9 mouse cellular contexts compared by ENCODE assay signal in the genomic region with DNA sequence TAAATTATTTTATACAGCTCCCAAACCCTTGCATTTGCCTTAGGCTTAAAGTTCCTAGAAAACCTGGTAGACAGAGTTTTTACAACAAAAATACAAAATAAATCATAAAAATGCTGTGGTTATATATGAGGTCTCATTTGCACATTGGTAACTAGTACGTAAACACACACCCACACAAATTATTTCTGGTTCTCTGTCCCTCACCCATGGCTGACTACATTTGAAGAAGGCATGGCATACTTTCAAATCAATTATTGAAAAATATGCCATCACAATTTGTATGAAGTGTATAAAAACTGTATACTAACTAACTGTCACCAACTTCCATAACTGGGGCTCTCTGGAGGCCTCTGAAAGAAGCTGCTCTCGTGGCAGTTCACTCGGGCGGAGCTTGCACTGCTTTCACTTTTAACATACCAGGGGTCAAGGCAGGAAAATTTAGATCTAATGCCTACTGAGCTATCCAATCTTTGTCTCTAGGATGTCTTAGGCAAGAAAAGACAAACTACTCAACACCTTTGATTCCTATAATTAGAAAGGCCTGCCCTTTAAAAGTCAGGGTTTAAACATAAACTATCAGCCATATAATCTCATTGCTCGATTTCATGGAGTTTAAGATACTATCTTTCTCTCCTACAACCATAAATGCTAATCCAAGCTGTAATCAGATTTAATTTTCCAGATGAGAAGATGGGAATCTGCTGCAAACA.
DNase-seq lines count a peak whose midpoint lies in the region; ATAC-seq and TF ChIP-seq lines count a peak whose summit lies in the region.
"Had no signal": no experiment of that assay in that cellular context is flagged by ENCODE, and none has a peak within 500 bp of the region (broad histone marks: within the 10 kb centered on the region; RNA-seq: fewer than 3 reads in every experiment).

No protein-coding gene starts in this region.

- WGBS in kidney, embryonic 14.5 days, result 74% methylated on average over 5 of the region's 5 CpGs
- 65% methylated on average over 5 of the region's 5 CpGs for WGBS in heart, embryonic 16.5 days

- peak; percentile 21 for DNase-seq in kidney, adult 18-20 months
- DNase-seq in G1E (ENCODE audit: low spot score), result no peak
- no peak for DNase-seq in cerebellum, adult 11 months
- DNase-seq in layer of hippocampus, adult 18-20 months (ENCODE audit: low spot score in 2 of 2), result no peak
- DNase-seq in frontal cortex, postnatal 25 days (ENCODE audit: low spot score in 2 of 2), result no peak
- DNase-seq: embryo, embryonic 11 days had no signal

- H3K4me2 ChIP-seq in kidney, embryonic 14.5 days (replicated peaks; ENCODE audit: low read depth, low read length), result no peak overlapping the region
- H3K4me2 ChIP-seq in heart, embryonic 16.5 days (ENCODE audit: low read depth, low read length), result peak overlapping the region; percentile 52

- no peaks in the 10 kb centered on the region for H3K4me1 ChIP-seq in kidney, embryonic 14.5 days (ENCODE audit: control insufficient read depth, insufficient read depth, low read length)
- H3K4me1 ChIP-seq in G1E (ENCODE audit: insufficient read depth, low read depth, low read length), result peaks cover 49% of the 10 kb centered on the region
- no peaks in the 10 kb centered on the region for H3K4me1 ChIP-seq in heart, embryonic 16.5 days (ENCODE audit: control insufficient read depth, insufficient read depth, low read length)

- no peak for ATAC-seq in kidney, embryonic 14.5 days (ENCODE audit: low FRiP score, low TSS enrichment)
- no peak for ATAC-seq in G1E (ENCODE audit: extremely low read depth, insufficient number of reproducible peaks, low FRiP score, poor library complexity, severe bottlenecking)
- no peak for ATAC-seq in heart, embryonic 16.5 days (replicated peaks; ENCODE audit: extremely low read depth, insufficient read depth, low FRiP score)
- peak; percentile 51; the same call in 1 of the 2 replicates for ATAC-seq in megakaryocyte, adult 5-6 weeks (ENCODE audit: poor library complexity, severe bottlenecking)

- TF ChIP-seq CTCF in G1E (IDR thresholded peaks at IDR 0.05; ENCODE audit: low read depth, low read length), result no peak

- H3K27me3 ChIP-seq in kidney, embryonic 14.5 days (ENCODE audit: control insufficient read depth, insufficient read depth, low read length), result no peaks in the 10 kb centered on the region
- H3K27me3 ChIP-seq in G1E (ENCODE audit: insufficient read depth, low read length), result no peaks in the 10 kb centered on the region
- no peaks in the 10 kb centered on the region for H3K27me3 ChIP-seq in heart, embryonic 16.5 days (ENCODE audit: control insufficient read depth, insufficient read depth, low read length)

- H3K36me3 ChIP-seq in kidney, embryonic 14.5 days (ENCODE audit: control insufficient read depth, insufficient read depth, low read length), result no peaks in the 10 kb centered on the region
- no peaks in the 10 kb centered on the region for H3K36me3 ChIP-seq in G1E (replicated peaks)
- no peaks in the 10 kb centered on the region for H3K36me3 ChIP-seq in heart, embryonic 16.5 days (ENCODE audit: control insufficient read depth, insufficient read depth)

- H3K27ac ChIP-seq in kidney, embryonic 14.5 days (ENCODE audit: low read depth, low read length), result no peak overlapping the region
- H3K27ac ChIP-seq in heart, embryonic 16.5 days (ENCODE audit: low read length), result no peak overlapping the region

- no peak overlapping the region for H3K4me3 ChIP-seq in kidney, embryonic 14.5 days (ENCODE audit: low read length)
- H3K4me3 ChIP-seq in G1E (ENCODE audit: low read depth, low read length), result peak overlapping the region; percentile 20; the same call in 1 of the 2 replicates
- peak overlapping the region; percentile 7; the same call in 1 of the 2 replicates for H3K4me3 ChIP-seq in heart, embryonic 16.5 days (ENCODE audit: low read length)

- H3K9me3 ChIP-seq in kidney, embryonic 14.5 days (ENCODE audit: control insufficient read depth, low read length), result no peaks in the 10 kb centered on the region
- H3K9me3 ChIP-seq in G1E (replicated peaks), result no peaks in the 10 kb centered on the region
- H3K9me3 ChIP-seq in heart, embryonic 16.5 days (replicated peaks; ENCODE audit: control insufficient read depth, low read length), result no peaks in the 10 kb centered on the region

- no peak overlapping the region for H3K9ac ChIP-seq in kidney, embryonic 14.5 days (ENCODE audit: low read depth, low read length)
- peak overlapping the region; percentile 11; the same call in 1 of the 2 replicates for H3K9ac ChIP-seq in heart, embryonic 16.5 days (ENCODE audit: low read length)
